Mouse (Mus musculus) erythroblast, adult 5-6 weeks (primary cell): Measurements from ENCODE around the gene Trank1. TPM values are rescaled to one million over a fixed set of nuclear protein-coding genes. Genes with fewer than 3 reads are reported as not detected.

Experiments used
- ATAC-seq: replicated peaks from 2 replicates; pipeline ENCODE4 v1.8.0; 2016; ENCODE audit warnings: moderate number of reproducible peaks, mild to moderate bottlenecking, moderate TSS enrichment, inconsistent platforms; ENCODE audit not compliant: poor library complexity, low FRiP score, severe bottlenecking
- total RNA-seq, 2 experiments: library from RNA; stranded (forward) in 1 of 2; stranded (reverse) in 1 of 2; fragments of 150-400 nt in 1 of 2; fragments of 200-764, 138-1000 nt in 1 of 2; gene quantifications; 2 replicates each; pipeline versions ENCODE4 v1.2.3 to v1.2.4; 2015 to 2017; ENCODE audit warnings: low replicate concordance in 2 of 2

Trank1 gene
- total RNA-seq, 2 experiments from 2014 or later = not detected

- no peak for ATAC-seq
Observed at GRCm38 (mm10) chr9:111408427-111408826, 96.9 kb downstream of the Trank1 start.

DNA sequence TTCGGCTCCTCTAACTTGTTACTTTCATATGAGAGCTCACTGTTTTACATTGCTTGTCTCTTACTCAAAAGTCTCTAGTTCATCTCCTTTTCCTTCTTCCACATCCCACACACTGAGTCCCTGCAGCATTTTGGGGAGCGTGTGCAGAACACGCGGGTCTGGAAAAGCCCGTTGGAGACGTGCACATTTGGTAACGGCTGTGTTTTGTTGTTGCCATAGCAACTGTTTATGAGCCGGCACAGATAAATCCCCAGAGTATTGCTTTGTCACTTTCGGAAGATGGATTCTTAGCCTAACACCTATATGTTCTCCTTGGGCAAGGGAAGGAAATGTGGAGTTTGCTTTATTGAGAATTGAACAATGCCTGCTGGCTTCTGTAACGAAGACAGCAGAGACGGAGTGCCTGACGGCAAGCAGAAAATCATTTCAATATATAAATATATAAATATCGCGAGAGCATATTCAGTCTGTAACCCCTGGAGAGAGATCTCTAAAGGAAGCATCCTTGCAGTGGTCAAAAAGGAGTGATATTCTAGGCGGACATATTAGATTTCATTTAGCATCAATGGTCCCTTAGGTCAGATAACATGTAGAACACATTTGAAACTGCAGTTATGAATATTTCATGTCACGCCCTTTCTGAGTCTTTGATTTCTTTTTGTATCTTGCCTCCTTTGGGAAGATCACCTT lies 101.1 kb downstream of the Trank1 start:
- ATAC-seq = no peak

GRCm38 (mm10) chr9:111421862-111422261 lies 110.3 kb downstream of the Trank1 start:
- ATAC-seq = no peak

DNA sequence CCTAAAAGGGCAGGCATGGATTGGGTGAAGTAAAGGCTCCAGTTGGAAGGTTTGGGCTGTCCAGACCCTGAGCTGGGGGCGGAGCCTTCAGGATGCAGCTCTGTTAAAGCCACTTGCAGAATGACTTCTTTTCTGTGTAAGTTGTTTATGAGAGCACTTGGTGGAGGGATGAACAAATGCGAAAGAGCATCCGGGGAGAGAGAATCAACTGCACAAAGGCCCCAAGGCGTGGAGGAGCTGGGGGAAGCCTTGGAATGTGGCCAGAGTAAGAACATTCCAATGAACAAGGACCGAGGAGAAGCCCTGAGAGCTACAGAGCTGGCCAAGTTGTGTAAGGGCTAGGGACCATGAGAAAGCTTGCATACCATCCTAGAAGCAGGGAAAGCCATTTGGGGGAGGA lies 111.0 kb downstream of the Trank1 start:
- ATAC-seq = no peak

- no peak for ATAC-seq
Observed at GRCm38 (mm10) chr9:111425113-111425512, 113.6 kb downstream of the Trank1 start.

- ATAC-seq = no peak
Observed at GRCm38 (mm10) chr9:111425952-111426351, 114.4 kb downstream of the Trank1 start.

- no peak for ATAC-seq
Observed at GRCm38 (mm10) chr9:111427891-111428555, 116.5 kb downstream of the Trank1 start.

- ATAC-seq = no peak
Observed at GRCm38 (mm10) chr9:111428698-111429362, 117.3 kb downstream of the Trank1 start.

- no peak for ATAC-seq
Observed at GRCm38 (mm10) chr9:111429363-111429750, 117.8 kb downstream of the Trank1 start.

DNA sequence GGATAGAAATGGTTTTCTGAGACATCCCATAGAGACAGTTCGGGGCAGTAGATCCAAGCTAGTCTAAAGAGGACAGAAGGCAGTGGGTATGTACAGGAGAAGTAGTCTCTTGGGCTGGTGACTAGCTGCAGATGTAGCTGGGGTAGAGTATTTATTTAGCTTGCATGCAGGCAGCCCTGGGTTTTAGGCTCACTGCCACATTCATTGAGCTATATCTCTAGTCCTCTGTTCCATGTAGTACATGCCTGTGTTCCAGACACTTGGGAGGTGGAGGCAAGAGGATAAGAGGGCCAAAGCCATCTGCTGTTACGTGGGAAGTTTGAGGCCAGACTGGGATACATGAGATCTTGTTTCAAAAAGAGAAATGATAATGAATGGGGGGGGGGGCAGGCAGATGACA lies 123.9 kb downstream of the Trank1 start:
- ATAC-seq = no peak

- ATAC-seq = no peak
Observed at GRCm38 (mm10) chr9:111438904-111439835, 127.6 kb downstream of the Trank1 start, which contains the start of gene Dclk3. TSS of gene Dclk3 (plus strand) at chr9:111439081.

- ATAC-seq = no peak
Observed at GRCm38 (mm10) chr9:111439836-111440201, 128.3 kb downstream of the Trank1 start.

DNA sequence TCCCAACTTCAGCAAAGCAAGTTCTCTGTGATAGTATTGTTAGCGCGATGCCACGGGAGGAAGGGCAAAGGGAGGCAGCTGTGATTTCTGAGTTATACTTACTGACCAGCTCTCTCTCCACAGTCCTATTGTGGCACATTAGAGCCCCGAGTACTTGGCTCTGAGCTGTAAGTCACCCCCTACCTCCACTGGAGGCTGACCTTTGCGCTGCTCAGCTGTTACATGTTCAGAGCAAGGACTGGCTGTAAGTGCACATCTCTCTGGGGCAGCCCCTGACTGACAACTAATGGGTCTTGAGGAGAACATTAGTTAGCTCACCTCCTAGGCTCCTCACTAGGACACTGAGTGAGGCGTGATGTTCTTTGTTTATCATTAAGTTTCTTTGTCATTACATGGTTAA lies 128.9 kb downstream of the Trank1 start:
- no peak for ATAC-seq

GRCm38 (mm10) chr9:111441151-111441550 lies 129.6 kb downstream of the Trank1 start:
- no peak for ATAC-seq

Other genes starting within 250 kb of the Trank1 start
- 5.6 and 6.5 TPM in 2 replicates for gene Lrrfip2, start 194.1 kb upstream of the Trank1 start, total RNA-seq (2015; ENCODE audit: low replicate concordance)
- gene Lrrfip2, start 194.1 kb upstream of the Trank1 start, total RNA-seq (2017; ENCODE audit: low replicate concordance) = 30.9 and 40.8 TPM in 2 replicates
- gene Mlh1, start 39.9 kb upstream of the Trank1 start, total RNA-seq (2015; ENCODE audit: low replicate concordance) = 7.9 and 23.6 TPM in 2 replicates
- 11.8 and 18.4 TPM in 2 replicates for gene Mlh1, start 39.9 kb upstream of the Trank1 start, total RNA-seq (2017; ENCODE audit: low replicate concordance)
- 12.3 and 13.6 TPM in 2 replicates for gene Epm2aip1, start 39.8 kb upstream of the Trank1 start, total RNA-seq (2015; ENCODE audit: low replicate concordance)
- 15.4 and 21.2 TPM in 2 replicates for gene Epm2aip1, start 39.8 kb upstream of the Trank1 start, total RNA-seq (2017; ENCODE audit: low replicate concordance)
- not detected in 2 replicates for gene Dclk3, start 127.3 kb downstream of the Trank1 start, total RNA-seq (2015; ENCODE audit: low replicate concordance)
- gene Dclk3, start 127.3 kb downstream of the Trank1 start, total RNA-seq (2017; ENCODE audit: low replicate concordance) = not detected in 2 replicates